Mouse (Mus musculus): ENCODE results near the gene Dlk1.
"Not testable (repeated sequence)": the region's sequence is repeated elsewhere in the genome, so short reads cannot be mapped to it uniquely, and the experiment has no call there.

Gene Dlk1

DNA sequence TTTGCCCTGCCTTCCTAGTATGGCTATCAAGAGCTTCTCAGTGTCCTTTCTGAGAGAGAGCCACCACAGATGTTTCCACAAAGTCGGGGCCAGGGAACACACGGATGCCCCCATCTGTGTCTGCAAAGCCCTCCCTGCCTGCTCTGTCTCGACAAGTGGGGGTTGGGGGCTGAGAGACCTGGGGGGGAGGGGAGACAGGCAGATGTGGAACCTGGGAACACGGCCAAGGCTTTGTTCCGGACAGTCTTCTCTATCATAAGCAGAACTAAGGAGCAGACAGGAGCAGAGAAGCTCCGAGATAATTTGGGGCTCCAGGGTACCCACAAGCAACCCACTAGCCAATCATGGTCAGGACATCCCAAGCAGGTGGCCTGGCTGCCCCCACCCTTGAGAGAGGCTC lies 12.6 kb upstream of the Dlk1 start:
- no peak for DNase-seq (ENCODE audit: low spot score)

DNA sequence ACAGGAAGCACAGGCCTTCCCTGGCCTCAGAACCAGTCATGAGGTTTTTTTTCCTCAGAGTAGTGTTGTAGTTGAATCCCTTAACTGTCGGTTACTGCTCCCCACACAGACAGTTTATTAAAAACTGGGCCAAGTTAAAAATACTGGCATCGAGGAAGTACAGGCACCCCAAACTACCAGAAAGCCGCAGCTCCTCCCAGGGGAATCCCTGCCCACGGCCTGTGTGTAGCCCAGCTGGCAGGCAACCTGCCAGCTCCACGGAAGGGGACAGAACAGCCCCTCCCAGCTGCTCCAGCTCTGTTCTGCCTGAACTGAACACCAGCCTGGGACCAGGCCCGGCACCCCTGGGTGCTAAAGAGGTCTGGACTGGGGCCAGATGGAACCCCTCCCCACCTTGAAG lies 11.3 kb upstream of the Dlk1 start:
- DNase-seq (ENCODE audit: low spot score), result no peak

DNA sequence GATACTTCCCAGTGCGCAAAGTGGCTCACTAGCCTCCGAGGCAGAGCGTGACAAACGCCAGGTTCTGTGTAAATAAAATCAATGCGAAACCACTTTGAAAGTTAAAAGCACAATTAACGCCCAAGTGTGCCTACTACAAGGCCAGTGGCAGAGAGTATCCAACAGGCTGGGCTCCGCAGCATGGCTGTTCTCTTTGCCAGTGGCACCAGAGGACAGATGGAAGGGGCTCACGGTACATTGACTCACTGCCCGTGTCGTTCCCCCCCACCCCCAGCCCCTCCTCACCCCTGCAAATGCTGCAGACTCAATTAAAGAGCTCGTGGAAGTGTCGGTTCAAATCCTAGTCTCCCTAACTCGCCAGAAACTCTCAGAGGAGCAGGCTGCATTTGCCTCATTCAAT lies 10.5 kb upstream of the Dlk1 start:
- no peak for DNase-seq (ENCODE audit: low spot score)

DNA sequence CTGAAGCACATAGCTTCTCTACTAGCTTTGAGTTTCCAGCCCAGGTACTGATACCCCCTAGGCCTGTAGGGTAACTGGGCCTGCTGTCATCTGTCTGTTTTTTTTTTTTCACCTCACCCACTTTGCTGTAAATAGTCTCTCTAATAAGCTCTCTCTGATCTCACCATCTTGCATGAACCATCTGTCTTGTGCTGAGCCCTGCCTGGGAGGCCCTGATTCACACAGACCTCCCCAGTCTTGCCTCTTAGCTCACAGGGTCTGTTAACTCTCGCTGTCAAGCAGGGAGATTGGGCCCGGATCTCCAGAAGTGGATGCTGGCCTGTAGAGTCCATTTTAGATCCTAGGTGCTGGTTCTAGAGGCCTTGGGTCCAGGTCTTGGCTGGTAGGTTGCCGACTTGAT lies 9.3 kb upstream of the Dlk1 start:
- DNase-seq (ENCODE audit: low spot score), result no peak

DNA sequence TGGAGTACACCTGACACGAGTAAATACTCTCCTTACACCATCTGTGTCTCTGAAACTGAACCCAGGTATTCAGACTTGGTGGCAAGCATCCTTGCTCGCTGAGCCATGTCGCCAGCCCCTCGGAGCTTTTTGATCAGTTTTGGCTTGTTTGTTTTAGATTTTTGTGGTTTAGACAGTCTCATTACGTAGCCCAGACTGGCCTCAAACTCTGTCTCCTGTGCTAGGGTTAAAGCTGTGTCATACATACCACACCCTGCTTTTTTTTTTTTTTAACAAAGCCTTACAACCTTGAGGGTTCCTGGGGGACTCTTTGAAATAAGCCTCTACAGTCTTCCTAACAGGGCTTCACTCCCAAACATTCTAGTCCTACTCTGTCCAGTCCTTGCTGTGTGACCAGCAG lies 7.6 kb upstream of the Dlk1 start:
- no peak for DNase-seq (ENCODE audit: low spot score)

DNA sequence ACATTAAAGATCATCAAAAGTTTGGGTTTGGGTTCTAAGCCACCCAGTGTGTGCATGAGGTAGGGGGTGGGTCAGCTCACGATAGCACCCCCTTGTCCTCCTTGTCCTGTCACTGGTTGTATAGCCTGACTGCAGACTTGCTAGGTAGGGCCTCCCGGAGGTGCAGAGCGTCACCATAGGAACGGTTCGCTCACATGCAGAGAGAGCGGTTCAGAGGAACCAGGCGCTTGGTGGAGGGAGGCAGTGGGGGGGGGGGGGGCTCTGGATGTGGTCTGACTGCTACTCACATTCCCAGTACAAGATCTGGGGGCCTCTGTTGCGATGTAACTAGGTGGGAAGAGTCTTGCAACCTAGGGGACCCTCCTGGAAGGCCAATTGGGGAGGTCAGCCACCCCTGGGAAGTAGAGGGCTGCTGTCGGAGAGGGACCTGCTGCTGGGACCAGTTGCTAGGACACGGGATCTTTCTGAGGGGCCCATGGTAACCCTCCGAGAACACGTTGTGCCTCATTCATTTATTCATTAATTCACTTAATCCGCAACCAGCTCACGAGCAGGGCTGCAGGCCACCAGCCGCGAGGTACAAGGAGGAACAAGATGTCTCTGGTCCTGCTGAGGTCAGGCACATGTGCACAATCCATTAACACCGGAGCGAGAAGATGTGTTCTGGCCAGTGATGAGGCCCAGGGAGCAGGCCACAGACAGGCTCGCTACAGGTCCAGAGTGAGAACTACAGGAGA lies 7.0 kb upstream of the Dlk1 start:
- no peak for DNase-seq (ENCODE audit: low spot score)

DNA sequence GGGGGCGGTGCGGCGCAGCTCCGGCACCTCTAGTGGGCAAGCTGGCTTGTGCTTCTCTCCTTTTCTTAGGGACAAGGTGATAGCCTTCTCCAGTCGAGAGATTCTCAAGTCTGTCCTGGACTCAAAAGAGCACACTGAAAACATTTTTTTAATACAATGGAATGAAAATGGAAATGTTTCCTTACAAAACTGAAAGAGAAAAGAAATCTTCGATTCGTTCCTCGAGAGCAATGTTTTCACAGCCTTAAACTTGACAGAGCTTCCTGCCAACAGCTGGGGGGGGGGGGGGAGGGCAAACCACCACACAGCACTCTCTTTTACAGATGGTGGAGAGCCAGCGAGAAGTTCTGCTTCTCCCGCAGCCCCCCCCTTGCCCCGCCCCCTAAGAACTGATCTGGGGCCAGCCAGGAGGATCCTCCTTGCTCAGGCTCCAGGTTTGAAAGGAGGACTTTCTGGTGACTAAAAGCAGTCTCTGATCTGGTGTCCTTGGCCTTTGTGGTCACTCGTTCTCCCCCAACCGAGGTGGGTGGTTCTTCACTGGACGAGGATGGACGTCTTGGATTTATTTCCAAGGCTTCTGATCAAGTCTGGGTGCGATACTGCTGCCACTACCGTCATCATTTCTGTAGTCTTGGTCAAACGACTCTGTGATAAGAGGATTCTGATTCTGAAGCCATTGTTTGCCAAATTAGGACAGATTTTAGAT lies 6.2 kb upstream of the Dlk1 start:
- no peak for DNase-seq (ENCODE audit: low spot score)

DNA sequence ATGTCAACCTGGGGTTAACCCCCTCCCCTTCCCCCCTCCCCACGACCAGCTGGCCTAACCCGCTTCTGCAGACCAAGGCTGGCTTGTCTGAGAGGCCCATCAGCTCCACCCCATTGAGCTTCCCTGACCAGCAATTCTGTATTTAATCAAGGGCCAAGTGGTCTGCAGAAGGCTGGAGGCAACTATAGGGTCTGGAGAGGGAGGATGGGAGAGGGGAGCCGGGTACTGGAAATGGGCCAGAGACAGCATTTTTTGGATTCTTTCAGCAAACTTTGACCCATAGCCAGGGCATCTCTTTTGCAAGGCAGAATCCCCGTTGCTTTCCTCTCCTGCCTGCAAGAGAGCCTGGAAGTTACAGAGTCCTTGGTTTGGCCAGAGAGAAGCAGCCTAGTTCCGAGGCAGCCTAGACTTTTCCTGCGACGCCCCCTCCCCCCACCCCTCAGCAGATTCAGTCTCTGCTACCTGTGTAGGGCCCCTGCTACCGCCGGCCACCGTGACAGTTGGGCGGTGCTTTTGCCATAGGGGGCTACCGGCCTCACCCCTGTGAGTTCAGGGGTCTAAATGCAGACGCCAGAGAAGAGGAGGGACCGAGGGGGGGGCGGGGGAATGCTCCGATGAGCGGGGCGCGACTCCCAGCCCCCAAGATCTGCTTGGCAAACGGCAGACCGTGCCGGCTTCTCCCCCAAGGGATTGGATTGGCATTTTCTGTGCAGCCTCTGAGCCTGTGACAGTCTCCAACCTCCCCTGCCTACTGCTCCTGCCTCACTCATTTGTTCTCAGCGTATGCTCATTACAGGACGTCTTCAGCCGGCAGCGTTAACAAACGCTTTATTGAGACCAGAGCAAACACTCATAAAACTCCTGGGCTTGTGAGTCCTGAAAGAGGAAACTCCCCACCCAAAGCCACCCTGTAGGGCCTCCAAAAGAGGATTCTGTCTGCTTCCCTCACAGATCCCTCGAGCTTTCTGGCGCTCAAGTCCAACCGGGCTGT lies 2.9 kb upstream of the Dlk1 start:
- no peak for DNase-seq (ENCODE audit: low spot score)

DNA sequence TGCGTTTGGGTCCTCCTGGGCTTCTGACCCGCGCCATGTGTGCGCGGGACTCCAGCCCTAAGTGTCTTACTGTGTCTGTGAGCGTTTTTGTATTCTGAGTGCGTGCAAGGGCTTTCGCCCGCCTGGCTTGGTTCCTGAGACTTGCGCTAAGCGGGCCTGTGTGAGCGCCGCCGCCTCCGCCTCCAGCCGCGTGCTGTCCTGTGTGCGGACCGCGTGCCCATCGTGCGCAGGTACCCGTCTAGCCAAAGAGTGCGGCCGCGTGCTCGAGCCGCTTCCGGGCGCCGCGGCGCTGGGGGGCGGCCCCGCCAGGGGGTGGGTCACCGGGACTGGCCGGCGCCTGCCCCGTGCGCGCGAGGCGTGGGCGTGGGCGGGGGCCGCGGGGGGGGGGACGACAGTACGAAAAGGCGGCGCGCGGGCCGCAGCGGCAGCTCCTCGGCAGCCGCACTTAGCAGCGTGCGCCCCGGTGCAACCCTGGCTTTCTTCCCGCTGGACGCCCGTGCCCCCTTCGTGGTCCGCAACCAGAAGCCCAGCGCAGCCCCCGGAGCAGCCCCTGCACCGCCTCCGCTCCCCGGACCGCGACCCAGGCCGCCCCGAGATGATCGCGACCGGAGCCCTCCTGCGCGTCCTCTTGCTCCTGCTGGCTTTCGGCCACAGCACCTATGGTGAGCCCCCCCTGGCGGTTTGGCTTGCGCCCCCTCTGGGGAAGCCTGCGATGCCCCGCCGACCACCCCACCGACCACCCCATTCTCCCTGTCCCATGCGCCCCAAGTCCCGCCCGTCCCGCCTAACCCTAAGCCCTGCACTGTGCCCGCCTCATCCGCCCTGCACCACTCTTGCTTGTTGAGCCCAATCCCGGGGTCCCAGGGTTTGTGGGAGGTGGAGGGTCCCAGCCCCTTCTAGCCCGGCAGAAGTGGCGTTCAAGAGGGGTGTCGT lies 708 bp downstream of the Dlk1 start:
- peak; percentile 23 for DNase-seq (ENCODE audit: low spot score)

DNA sequence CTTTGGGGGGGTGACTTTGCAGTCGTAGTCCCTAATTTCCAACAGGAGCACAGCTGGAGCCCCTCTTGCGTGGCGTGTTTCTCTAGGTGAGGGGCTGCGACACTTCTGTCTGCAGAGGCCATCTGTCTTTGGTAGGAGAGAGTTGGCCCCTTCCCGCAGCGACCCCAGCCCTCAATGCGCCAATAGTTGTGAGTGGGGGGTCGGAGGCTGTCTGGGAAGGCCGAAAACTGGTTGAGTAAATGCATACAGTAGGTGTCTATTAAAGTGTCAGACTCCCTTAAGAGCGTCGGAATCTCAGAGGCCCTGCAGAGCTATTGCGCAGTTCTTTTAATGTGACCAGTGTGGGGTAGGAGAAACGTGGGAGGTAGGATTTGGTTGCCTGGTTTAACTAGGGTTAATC lies 1.5 kb downstream of the Dlk1 start:
- no peak for DNase-seq (ENCODE audit: low spot score)

DNA sequence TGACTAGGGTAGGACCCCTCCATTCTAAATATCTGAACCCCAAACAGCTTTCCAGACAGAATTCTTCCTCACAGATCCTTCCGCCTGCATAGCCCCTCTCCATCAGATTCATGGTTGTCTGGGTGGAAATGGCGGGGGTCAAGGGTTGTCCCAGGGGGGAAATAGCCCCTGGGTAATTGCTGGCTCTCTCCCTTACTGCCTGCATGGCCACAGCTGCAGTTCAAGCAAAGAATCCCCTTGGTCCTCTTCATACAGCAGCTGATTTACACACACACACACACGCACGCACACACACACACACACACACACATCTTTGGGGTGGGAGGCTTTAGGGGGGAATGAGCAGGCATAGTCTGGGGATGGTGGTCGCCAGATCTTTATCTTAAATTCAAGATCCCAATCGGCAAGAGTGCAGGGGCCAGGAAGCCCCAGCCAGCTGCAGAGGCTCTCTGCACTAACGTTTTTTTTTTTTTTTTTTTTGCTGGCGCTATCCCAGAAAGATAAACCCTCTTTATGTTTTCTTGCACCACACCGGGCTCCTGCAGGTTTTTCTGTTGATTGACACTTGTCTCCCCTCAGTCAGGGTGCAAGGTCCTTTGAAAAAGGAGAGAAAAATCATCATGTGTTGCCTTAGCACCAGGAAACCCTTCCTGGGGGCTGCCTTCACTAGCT lies 4.0 kb downstream of the Dlk1 start:
- no peak for DNase-seq (ENCODE audit: low spot score)

DNA sequence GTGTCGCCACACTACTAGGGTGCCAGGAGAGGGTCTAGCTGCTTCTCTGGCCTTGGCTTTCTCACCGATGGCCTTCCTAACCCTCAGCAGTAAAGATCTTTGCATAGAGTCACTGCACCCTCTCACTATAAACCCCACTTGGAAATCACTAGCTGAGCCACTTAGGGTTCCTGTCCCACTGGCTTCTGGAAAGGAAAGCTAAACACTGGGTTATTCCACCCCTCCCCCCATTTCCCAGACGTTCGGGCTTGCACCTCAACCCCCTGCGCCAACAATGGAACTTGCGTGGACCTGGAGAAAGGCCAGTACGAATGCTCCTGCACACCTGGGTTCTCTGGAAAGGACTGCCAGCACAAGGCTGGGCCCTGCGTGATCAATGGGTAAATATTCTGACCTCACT lies 5.2 kb downstream of the Dlk1 start:
- no peak for DNase-seq (ENCODE audit: low spot score)

DNA sequence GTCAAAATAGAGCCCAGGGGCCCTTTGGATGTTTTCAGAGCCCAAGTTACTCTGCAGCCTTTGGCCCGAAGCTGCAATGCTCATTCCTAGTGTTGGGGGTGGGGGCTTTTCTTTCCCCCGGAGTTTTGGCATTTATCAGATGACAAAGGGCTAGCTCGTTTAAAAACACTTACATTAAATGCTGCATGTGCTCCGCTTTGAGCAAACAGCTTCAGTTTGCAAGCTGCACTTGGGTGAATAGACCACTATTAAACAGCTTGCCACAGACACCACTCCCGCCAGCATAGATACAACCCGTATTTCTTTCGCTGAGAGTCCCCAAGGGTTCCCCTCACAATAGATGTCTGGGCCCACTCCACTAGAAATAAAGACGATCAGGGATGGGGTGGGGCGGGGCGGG lies 6.3 kb downstream of the Dlk1 start:
- no peak for DNase-seq (ENCODE audit: low spot score)

DNA sequence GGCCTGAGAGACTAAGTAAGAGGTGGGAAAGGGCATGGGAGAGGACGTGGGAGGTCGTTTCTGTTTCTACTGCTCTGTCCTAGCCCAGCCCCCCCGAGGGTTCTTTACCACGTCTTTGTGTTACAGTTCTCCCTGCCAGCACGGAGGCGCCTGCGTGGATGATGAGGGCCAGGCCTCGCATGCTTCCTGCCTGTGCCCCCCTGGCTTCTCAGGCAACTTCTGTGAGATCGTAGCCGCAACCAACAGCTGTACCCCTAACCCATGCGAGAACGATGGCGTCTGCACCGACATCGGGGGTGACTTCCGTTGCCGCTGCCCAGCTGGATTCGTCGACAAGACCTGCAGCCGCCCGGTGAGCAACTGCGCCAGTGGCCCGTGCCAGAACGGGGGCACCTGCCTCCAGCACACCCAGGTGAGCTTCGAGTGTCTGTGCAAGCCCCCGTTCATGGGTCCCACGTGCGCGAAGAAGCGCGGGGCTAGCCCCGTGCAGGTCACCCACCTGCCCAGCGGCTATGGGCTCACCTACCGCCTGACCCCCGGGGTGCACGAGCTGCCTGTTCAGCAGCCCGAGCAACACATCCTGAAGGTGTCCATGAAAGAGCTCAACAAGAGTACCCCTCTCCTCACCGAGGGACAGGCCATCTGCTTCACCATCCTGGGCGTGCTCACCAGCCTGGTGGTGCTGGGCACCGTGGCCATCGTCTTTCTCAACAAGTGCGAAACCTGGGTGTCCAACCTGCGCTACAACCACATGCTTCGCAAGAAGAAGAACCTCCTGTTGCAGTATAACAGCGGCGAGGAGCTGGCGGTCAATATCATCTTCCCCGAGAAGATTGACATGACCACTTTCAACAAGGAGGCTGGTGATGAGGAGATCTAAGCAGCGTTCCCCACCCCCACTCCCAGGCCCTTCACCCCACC lies 7.1 kb downstream of the Dlk1 start:
- DNase-seq (ENCODE audit: low spot score), result no peak

DNA sequence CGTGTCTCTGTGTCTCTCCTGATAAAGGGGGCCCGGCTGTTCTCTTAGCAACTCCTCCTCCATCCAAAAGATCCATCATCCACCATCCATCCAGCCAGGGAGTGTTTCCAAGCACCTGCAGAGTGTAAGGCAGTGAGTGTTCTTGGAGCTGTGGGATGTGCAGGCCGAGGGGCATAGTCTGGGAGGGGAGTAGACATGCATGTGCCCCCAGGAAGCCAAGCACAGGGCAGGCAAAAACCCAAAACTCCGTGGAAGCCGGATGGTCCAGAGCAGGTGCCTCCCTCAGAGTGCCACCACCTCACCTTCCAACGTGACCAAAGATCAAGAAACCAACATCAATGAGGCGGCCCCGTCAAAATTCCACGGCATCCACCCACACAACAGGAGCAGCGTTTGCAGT lies 10.0 kb downstream of the Dlk1 start:
- no peak for DNase-seq (ENCODE audit: low spot score)

DNA sequence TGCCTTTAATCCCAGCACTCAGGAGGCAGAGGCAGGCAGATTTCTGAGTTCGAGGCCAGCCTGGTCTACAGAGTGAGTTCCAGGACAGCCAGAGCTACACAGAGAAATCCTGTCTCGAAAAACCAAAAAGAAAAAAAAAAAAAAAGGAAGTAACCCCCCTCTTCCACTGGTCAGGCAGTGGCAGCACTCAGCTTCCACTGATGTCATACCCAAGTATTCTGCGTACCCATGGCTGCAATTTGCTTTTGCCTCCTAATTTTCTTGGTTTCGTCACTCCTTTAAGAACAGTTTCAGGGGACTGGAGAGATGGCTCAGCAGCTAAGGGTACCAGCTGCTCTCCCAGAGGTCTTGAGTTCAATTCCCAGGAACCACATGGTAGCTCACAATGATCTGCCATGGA lies 14.8 kb downstream of the Dlk1 start:
- not testable (repeated sequence) for DNase-seq (ENCODE audit: low spot score)

DNA sequence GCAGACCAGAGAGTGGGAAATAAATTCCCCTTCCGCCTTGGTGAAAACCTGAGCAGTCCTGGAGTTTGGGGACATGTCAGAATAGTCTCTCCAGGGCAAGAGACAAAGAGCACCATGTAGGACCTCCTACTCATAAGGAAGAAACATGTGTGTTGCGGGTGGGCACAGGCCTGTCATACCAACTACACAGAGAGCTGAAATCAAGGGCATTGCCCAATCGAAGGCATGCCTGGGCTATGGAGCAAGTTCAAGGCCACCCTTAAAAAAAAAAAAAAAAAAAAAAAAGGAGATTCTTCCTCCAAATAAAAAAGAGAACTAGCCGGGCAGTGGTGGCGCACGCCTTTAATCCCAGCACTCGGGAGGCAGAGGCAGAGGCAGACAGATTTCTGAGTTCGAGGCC lies 17.2 kb downstream of the Dlk1 start:
- DNase-seq (ENCODE audit: low spot score), result no peak

DNA sequence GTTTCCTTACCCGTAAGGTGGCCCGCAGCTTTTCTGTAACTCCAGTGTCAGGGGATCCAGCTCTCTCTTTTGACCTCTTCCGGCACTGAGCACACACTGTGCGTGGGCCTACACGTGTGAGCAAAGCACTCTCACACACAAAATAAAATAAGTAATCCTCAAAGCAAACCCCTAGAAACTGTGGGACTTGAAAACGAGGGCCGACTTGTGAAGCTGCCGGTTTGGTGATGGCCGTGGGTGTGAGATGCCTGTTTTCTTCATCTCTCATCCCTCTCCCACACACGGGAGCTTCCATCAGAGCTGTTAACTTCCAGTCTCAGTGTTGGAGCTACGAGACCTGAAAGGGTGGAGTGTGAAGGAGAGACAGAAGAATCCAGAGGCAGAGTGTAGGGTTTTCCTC lies 20.0 kb downstream of the Dlk1 start:
- no peak for DNase-seq (ENCODE audit: low spot score)

DNA sequence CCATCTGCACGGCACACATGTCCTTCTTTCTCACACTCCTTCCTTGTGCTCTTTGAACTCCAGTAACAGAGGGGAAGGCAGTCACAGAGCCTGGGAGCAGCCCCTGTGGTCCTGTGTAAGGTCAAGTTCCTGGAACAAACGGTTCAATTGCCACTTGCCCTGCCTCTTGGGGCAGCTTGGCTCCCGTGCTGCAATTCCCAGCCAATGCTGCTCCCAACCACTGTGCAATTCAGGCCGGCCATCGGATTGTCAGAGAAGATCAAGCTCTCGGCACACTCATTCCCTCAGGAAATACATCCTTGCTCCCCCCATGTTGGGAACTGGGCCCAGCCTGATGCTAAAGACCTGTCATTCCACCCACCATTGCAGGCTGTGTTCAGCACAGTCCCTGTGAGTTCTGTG lies 21.0 kb downstream of the Dlk1 start:
- peak; percentile 6 for DNase-seq (ENCODE audit: low spot score)

DNA sequence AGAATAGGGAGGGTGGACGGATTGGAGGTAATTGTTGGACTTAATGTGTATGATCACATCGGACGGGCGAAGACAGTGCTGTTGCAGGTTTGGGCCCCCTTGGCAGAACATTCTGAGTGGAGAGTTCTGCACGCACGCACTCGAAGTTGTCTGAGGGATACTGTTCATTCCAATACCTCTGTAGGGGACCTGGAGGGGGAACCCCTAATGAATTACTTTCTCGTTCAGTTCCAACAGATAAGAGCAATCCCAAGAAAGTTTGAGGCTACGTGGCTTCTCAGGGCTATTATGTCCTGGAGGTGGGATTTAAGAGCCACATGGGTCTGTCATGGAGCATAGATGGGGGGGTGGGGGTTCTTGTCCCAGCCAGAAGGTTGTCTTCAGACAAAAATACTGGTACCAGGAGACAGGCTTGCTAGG lies 21.6 kb downstream of the Dlk1 start:
- DNase-seq (ENCODE audit: low spot score), result no peak
